Comparison of ENCODE assay signal across 8 mouse cellular contexts in the genomic region with DNA sequence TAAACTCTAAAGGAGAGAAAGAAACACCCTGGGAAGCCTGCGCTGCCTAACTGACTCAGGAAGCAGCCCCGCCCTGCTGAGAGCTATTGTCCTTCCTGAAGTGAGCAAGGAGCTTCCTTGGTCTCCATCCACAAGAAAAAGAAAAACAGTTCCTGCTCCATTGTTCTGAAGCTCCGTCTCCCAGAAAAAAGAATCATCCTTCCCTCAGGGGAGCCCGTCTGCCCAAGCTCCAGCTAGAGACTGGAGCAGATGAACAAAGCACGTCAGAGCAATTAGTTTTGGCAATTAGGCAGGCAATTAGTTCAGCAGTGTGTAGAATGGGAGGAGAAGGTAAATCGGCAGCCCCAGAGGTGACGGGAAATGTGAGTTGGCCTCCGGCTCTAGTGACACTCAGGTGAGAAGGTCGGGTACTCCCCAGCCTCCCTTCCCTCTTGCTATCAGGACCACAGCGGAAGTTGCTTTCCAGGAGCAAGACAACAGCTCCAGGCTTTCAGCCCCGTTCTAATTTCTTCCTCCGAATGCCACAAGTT. TPM values are rescaled to one million over a fixed set of nuclear protein-coding genes. Genes with fewer than 3 reads are reported as not detected.
DNase-seq lines count a peak whose midpoint lies in the region; ATAC-seq and TF ChIP-seq lines count a peak whose summit lies in the region.

No protein-coding gene starts in this region.

- no peak for TF ChIP-seq POLR2A in ES-Bruce4 (IDR thresholded peaks at IDR 0.05; ENCODE audit: insufficient read depth, low read length)

- H3K9ac ChIP-seq in ES-Bruce4 (ENCODE audit: low read depth, poor library complexity, severe bottlenecking), result no peak overlapping the region; the same call in 1 of the 2 replicates
- no peak overlapping the region for H3K9ac ChIP-seq in lung, postnatal 0 days (replicated peaks; ENCODE audit: low read depth)
- peak overlapping the region; percentile 17; the same call in 1 of the 2 replicates for H3K9ac ChIP-seq in stomach, embryonic 16.5 days (ENCODE audit: low read length)

- H3K36me3 ChIP-seq in ES-Bruce4 (ENCODE audit: control insufficient read depth, insufficient read depth, low read length, poor library complexity, severe bottlenecking), result no peaks in the 10 kb centered on the region
- no peaks in the 10 kb centered on the region; the same call in 1 of the 2 replicates for H3K36me3 ChIP-seq in lung, postnatal 0 days (ENCODE audit: insufficient read depth, low read length)
- H3K36me3 ChIP-seq in stomach, embryonic 16.5 days (ENCODE audit: control insufficient read depth, insufficient read depth, low read length), result no peaks in the 10 kb centered on the region

- H3K4me2 ChIP-seq in lung, postnatal 0 days (replicated peaks; ENCODE audit: low read depth, low read length), result peak overlapping the region; percentile 49
- peak overlapping the region; percentile 57 for H3K4me2 ChIP-seq in stomach, embryonic 16.5 days (ENCODE audit: low read depth, low read length)

- no peaks in the 10 kb centered on the region for H3K27me3 ChIP-seq in ES-Bruce4 (ENCODE audit: control insufficient read depth, insufficient read depth, low read length, poor library complexity, severe bottlenecking)
- no peaks in the 10 kb centered on the region for H3K27me3 ChIP-seq in lung, postnatal 0 days (replicated peaks; ENCODE audit: insufficient read depth, low read length)
- H3K27me3 ChIP-seq in stomach, embryonic 16.5 days (ENCODE audit: control insufficient read depth, insufficient read depth, low read length), result no peaks in the 10 kb centered on the region

- peak overlapping the region; percentile 46 for H3K4me3 ChIP-seq in ES-Bruce4 (ENCODE audit: low read depth, low read length)
- peak overlapping the region; percentile 19; the same call in 1 of the 2 replicates for H3K4me3 ChIP-seq in lung, postnatal 0 days (ENCODE audit: low read depth, low read length)
- H3K4me3 ChIP-seq in stomach, embryonic 16.5 days (replicated peaks; ENCODE audit: low read length), result peak overlapping the region; percentile 16

- no peak for TF ChIP-seq CTCF in ES-Bruce4 (IDR thresholded peaks at IDR 0.05; ENCODE audit: low read depth, low read length)
- no peak for TF ChIP-seq CTCF in lung, postnatal 0 days (IDR thresholded peaks at IDR 0.05)

- H3K27ac ChIP-seq in ES-Bruce4 (ENCODE audit: insufficient read depth, low read length), result peak overlapping the region; percentile 95
- H3K27ac ChIP-seq in lung, postnatal 0 days (ENCODE audit: low read length), result peak overlapping the region; percentile 63
- no peak overlapping the region for H3K27ac ChIP-seq in stomach, embryonic 16.5 days (ENCODE audit: low read length)

- DNase-seq in Muller cell, postnatal 12 days (ENCODE audit: inconsistent ontology term), result peak; percentile 71
- peak; percentile 13 to 30 for DNase-seq in heart, adult 9 months (ENCODE audit: low spot score in 2 of 2)
- DNase-seq in kidney, adult 9 months, result peak; percentile 38
- DNase-seq in lung, postnatal 0 days (ENCODE audit: low spot score), result no peak
- no peak for DNase-seq in right cerebral cortex, adult 18-20 months

- no peaks in the 10 kb centered on the region for H3K9me3 ChIP-seq in ES-Bruce4 (replicated peaks; ENCODE audit: control insufficient read depth, insufficient read depth, low read length, poor library complexity, severe bottlenecking)
- no peaks in the 10 kb centered on the region for H3K9me3 ChIP-seq in lung, postnatal 0 days (ENCODE audit: low read length)
- no peaks in the 10 kb centered on the region for H3K9me3 ChIP-seq in stomach, embryonic 16.5 days (replicated peaks; ENCODE audit: control insufficient read depth, low read length)

- peak; percentile 43 for ATAC-seq in lung, postnatal 0 days
- ATAC-seq in stomach, embryonic 16.5 days (ENCODE audit: insufficient read depth, low FRiP score), result no peak
- no peak for ATAC-seq in megakaryocyte-erythroid progenitor cell, adult 5-6 weeks (replicated peaks; ENCODE audit: low FRiP score, low TSS enrichment, poor library complexity, severe bottlenecking)

- 7% methylated on average over 12 of the region's 12 CpGs for WGBS in lung, postnatal 0 days
- 7% methylated on average over 12 of the region's 12 CpGs for WGBS in stomach, embryonic 16.5 days

- peak; percentile 82 for TF ChIP-seq EP300 in ES-Bruce4 (IDR thresholded peaks at IDR 0.05; ENCODE audit: insufficient read depth, low read depth, low read length)
- TF ChIP-seq EP300 in lung, postnatal 0 days (IDR thresholded peaks at IDR 0.05), result peak; percentile 43; the same call in 1 of the 2 replicates

- peaks cover 2% of the 10 kb centered on the region for H3K4me1 ChIP-seq in ES-Bruce4 (ENCODE audit: control insufficient read depth, insufficient read depth, low read length)
- 0 out of 2 replicates have a peak, but pooled peaks cover 8% of the 10 kb centered on the region for H3K4me1 ChIP-seq in lung, postnatal 0 days (ENCODE audit: insufficient read depth, low read depth, low read length)
- peaks cover 9% of the 10 kb centered on the region; the same call in 1 of the 2 replicates for H3K4me1 ChIP-seq in stomach, embryonic 16.5 days (ENCODE audit: control insufficient read depth, insufficient read depth, low read length)

RNA-seq across cellular contexts. Expression of a gene that starts 3.7 kb away (rescaled TPM):
- 11.0 and 12.3 TPM in 2 replicates for polyA plus RNA-seq in ES-Bruce4 (2011; ENCODE audit: insufficient read depth, insufficient read length, low read depth, missing spikeins)
- polyA plus RNA-seq in lung, postnatal 0 days (2015; fragmentation: Nextera tagmentation; extraction: Ambion mirVana), result 219 and 245 TPM in 2 replicates
- polyA plus RNA-seq in stomach, embryonic 16.5 days (2015; fragmentation: Nextera tagmentation; extraction: Ambion mirVana), result 80.0 and 94.9 TPM in 2 replicates
- 237 and 252 TPM in 2 replicates for total RNA-seq in megakaryocyte-erythroid progenitor cell, adult 5-6 weeks (2014; fragmentation: Nextera tagmentation)
- 166 and 180 TPM in 2 replicates for total RNA-seq in megakaryocyte-erythroid progenitor cell, adult 5-6 weeks (2017)

Comparison
In these comparisons a context has a peak if more than half of its experiments do, and no peak if none do; other contexts are left out.
1. DNase-seq: peak in Muller cell, postnatal 12 days (single experiment), heart, adult 9 months (2 of 2) and kidney, adult 9 months (single experiment); none in lung, postnatal 0 days (single experiment) and right cerebral cortex, adult 18-20 months (single experiment).
2. Peak in every context shown above with its lines, with median percentiles within 50 percentile points of each other: H3K4me3 ChIP-seq.